Mouse (Mus musculus) liver, embryonic 15.5 days (tissue): ENCODE data around the gene Rgp1. TPM values are rescaled to one million over a fixed set of nuclear protein-coding genes. Genes with fewer than 3 reads are reported as not detected.

ENCODE experiments used
- ATAC-seq: fragments of 200-750 bp; cut with Nextera tagmentation; 2 replicates; pipeline ENCODE4 v1.8.0; 2017; ENCODE audit warnings: moderate number of reproducible peaks, mild to moderate bottlenecking, moderate library complexity; ENCODE audit not compliant: insufficient read depth
- H3K27ac ChIP-seq: fragments of 300-500 bp; sonication (generic); replicated peaks from 2 replicates; pipeline ENCODE4 v1.5.1; 2015; ENCODE audit warnings: mild to moderate bottlenecking, inconsistent platforms
- H3K27me3 ChIP-seq: fragments of 300-500 bp; sonication (generic); 2 replicates; pipeline ENCODE4 v1.6.1; 2015; ENCODE audit warnings: mild to moderate bottlenecking, inconsistent platforms
- H3K36me3 ChIP-seq: fragments of 300-500 bp; sonication (generic); replicated peaks from 2 replicates; pipeline ENCODE4 v1.6.1; 2015; ENCODE audit warnings: moderate library complexity, mild to moderate bottlenecking, inconsistent platforms
- H3K4me1 ChIP-seq: fragments of 300-500 bp; sonication (generic); replicated peaks from 2 replicates; pipeline ENCODE4 v1.6.1; 2015; ENCODE audit warnings: inconsistent platforms
- H3K4me2 ChIP-seq: fragments of 300-500 bp; sonication (generic); 2 replicates; pipeline ENCODE4 v1.6.1; 2015; ENCODE audit warnings: moderate library complexity, mild to moderate bottlenecking, inconsistent platforms
- H3K4me3 ChIP-seq: fragments of 300-500 bp; sonication (generic); replicated peaks from 2 replicates; pipeline ENCODE4 v1.5.1; 2015; ENCODE audit warnings: mild to moderate bottlenecking, inconsistent platforms
- H3K9ac ChIP-seq: fragments of 300-500 bp; sonication (generic); 2 replicates; pipeline ENCODE4 v1.6.1; 2015; ENCODE audit warnings: moderate library complexity, mild to moderate bottlenecking, inconsistent platforms
- H3K9me3 ChIP-seq: fragments of 300-500 bp; sonication (generic); replicated peaks from 2 replicates; pipeline ENCODE4 v1.6.1; 2016; ENCODE audit warnings: inconsistent platforms
- WGBS: fragments of 180-500 bp; shearing (Covaris S2); methylation state at CpG from one replicate; pipeline ENCODE4 v1.1.7; 2015; ENCODE audit warnings: mixed read lengths; ENCODE audit not compliant: insufficient replicate concordance; 5-methylcytosine and 5-hydroxymethylcytosine counted together
- polyA plus RNA-seq: library from polyadenylated mRNA; unstranded; fragments of >200 nt; fragmentation: Nextera tagmentation; extraction: Ambion mirVana; gene quantifications from 2 replicates; pipeline ENCODE4 v1.2.1, GENCODE M21; 2015

Rgp1 gene
- polyA plus RNA-seq, 1 experiment from 2014 or later, result 13.6 TPM

DNA sequence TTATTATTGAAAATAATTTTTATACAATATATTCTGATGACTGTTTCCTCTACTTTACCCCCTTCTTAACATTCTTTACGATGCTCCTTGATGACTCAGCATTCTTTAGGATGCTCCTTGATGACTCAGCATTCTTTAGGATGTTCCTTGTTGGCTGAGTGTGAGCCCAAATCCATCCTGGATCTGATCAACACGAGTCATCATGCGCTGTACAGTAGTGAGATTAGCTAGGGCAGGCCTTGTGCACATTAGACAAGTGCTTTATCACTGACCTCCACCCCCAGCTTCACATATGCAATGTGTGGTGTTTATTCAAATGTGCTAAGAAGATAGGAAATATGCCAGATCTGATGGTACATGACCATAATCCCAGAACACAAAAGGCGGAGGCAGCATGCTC lies 19.7 kb downstream of the Rgp1 start:
- no peaks in the 10 kb centered on the region for H3K9me3 ChIP-seq
- H3K9ac ChIP-seq, result 0 out of 2 replicates have a peak overlapping the region, but pooled peaks have one; percentile 19
- H3K4me3 ChIP-seq, result no peak overlapping the region
- no peaks in the 10 kb centered on the region for H3K36me3 ChIP-seq
- peak overlapping the region; percentile 93 for H3K27ac ChIP-seq
- H3K4me2 ChIP-seq, result peak overlapping the region; percentile 52
- 23% methylated on average over 4 of the region's 4 CpGs for WGBS
- no peaks in the 10 kb centered on the region for H3K27me3 ChIP-seq
- H3K4me1 ChIP-seq, result peaks cover 60% of the 10 kb centered on the region
- ATAC-seq, result peak; percentile 97

DNA sequence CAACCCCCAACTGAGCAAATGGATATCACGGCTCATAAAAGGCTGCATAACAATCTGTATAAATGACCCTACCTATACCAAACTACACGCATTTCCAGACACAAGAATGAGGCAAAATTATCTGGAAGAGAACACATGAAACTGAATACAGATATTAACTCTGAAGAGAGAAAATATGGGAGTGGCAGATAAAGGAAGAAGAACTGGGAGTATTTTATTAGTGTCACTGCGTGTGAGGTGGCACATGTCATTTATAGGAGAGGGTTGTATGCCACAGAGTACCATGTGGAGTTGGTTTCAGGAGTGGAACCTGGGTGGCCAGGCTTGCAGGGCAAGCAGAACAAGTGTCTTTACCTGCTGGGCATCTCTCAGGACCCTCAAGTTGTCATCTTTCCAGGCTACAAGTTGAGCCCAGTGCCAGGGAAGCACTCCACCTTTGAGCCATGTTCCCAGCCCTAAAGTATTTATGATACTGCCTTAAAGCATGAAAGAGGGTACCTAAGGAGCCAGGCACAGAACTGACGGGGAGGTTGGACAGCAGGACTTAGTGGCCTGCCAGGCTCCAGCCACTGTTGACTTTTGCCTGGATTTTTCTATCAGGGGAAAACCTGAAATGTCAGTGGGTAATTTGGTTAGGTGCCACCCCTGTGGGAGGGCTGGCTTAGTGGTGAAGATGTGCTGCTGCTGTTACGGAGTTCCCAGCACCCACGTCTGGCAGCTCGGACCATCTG lies 20.3 kb downstream of the Rgp1 start:
- Histone ChIP-seq H3K27ac (peak overlapping the region; percentile 93), H3K9ac (0 out of 2 replicates have a peak overlapping the region, but pooled peaks have one; percentile 19), H3K4me1 (peaks cover 66% of the 10 kb centered on the region), H3K4me3 (no peak overlapping the region), H3K27me3 (no peaks in the 10 kb centered on the region), H3K4me2 (peak overlapping the region; percentile 52), H3K9me3 (no peaks in the 10 kb centered on the region), H3K36me3 (no peaks in the 10 kb centered on the region)
- WGBS, result 41% methylated on average over 7 of the region's 7 CpGs
- ATAC-seq, result peak; percentile 71

DNA sequence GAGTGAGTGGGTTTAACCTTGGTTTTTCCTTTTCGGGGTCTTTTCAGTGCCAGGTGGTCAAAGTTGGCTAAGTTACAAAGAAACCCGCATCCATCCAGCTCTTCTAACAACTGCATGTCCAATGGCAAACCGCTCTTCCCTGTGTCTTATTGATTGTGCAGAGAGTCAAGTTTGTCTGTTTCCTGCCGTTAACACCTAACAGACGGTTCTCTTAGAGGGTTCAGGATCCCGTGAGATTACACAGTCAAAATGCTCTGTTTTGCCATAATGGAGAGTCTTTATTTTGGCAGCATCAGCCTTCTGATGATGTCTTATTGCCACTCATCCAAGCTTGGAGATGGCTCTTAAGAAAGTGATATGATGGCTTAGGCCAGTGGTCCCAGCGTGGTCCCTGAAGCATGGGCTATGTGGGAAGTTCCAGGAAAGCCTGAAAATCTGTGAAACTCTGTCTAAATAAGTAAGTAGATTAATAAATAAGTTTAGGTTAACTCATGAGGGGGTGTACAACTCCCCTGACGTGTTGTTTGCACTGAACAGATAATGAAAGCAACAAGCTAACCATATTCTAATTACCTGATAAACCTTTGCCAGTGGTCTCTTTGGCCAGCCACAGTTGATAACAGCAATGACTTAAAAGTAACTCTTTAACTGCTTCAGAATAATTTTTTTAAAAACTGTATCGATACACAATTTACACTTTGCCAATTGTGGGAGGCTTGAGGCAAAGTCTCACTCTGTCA lies 21.9 kb downstream of the Rgp1 start:
- H3K9me3 ChIP-seq, result no peaks in the 10 kb centered on the region
- peak overlapping the region; percentile 42 for H3K4me2 ChIP-seq
- H3K9ac ChIP-seq, result 0 out of 2 replicates have a peak overlapping the region, but pooled peaks have one; percentile 11
- H3K27me3 ChIP-seq, result no peaks in the 10 kb centered on the region
- H3K4me1 ChIP-seq, result peaks cover 82% of the 10 kb centered on the region
- H3K36me3 ChIP-seq, result no peaks in the 10 kb centered on the region
- ATAC-seq, result no peak
- H3K4me3 ChIP-seq, result no peak overlapping the region
- peak overlapping the region; percentile 93 for H3K27ac ChIP-seq
- 42% methylated on average over 9 of the region's 9 CpGs for WGBS

DNA sequence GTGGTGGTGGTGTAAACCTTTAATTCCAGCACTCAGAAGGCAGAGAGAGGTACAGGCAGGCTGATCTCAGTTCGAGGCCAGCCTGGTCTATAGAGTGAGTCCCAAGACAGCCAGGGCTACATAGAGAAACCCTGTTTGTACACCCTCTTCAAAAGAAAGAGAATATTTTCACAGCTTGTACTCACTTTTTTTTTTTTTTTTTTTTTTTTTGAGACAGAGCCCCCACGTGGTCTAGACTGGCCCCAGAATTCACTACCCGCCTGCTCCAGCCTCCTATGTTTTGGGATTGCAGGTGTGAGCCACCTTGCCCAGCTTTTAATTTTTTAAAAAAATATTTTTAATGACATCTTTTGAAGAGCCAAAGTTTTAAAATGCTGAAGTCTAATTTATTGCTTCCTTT lies 25.6 kb downstream of the Rgp1 start:
- Histone ChIP-seq H3K4me1 (peaks cover 71% of the 10 kb centered on the region), H3K4me2 (peak overlapping the region; percentile 72; the same call in 1 of the 2 replicates), H3K9ac (no peak overlapping the region), H3K4me3 (no peak overlapping the region), H3K27ac (peak overlapping the region; percentile 94), H3K27me3 (no peaks in the 10 kb centered on the region), H3K36me3 (no peaks in the 10 kb centered on the region), H3K9me3 (no peaks in the 10 kb centered on the region)
- WGBS, result 59% methylated on average over 3 of the region's 3 CpGs
- no peak for ATAC-seq

DNA sequence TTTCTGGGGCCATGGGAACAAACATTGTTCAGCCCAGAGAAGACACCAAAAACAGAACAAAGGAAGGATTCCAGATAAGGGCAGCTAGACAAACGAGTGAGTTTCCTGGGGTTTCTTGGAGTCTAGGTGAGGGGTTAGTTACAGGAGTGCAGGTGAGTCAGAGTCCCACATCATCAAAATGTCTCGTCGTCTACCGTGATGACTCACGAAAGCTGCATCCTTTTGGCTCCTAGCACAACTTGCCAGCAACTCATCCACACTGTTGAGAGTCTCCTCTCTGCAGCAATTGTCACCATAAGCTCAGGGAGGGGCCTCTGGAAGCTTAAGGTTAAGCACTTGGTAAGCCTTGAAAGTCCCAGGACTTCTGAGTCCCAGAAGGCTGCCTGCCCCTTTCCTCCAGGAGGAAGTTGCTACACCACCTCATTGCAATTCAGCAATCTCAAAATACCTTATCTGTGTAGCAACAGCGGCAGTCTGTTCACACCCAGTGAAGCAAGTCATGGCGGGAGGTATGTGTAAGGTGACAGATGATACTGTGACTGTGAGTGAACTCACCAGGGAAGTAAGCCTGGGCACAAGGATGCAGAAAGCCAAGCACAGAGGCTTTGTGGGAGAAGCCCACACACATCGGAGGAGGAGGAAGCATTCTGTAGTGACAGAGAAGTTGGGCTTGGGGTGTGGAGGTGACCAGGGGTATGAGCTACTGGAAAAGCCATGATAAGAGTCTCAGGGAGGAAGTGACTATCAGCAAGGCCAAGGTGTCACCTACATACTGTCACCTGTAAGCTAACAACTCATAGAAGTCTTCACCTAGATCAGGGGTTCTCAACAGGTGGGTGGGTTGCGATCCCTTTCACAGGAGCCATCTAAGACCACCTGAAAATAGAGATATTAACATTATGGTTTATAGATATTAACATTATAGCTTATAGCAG lies 26.5 kb downstream of the Rgp1 start:
- Histone ChIP-seq H3K27ac (peak overlapping the region; percentile 94), H3K9ac (peak overlapping the region; percentile 52), H3K27me3 (no peaks in the 10 kb centered on the region), H3K4me1 (peaks cover 62% of the 10 kb centered on the region), H3K9me3 (no peaks in the 10 kb centered on the region), H3K4me2 (peak overlapping the region; percentile 72), H3K4me3 (peak overlapping the region; percentile 24), H3K36me3 (no peaks in the 10 kb centered on the region)
- peak; percentile 98 for ATAC-seq
- WGBS, result 30% methylated on average over 9 of the region's 9 CpGs

DNA sequence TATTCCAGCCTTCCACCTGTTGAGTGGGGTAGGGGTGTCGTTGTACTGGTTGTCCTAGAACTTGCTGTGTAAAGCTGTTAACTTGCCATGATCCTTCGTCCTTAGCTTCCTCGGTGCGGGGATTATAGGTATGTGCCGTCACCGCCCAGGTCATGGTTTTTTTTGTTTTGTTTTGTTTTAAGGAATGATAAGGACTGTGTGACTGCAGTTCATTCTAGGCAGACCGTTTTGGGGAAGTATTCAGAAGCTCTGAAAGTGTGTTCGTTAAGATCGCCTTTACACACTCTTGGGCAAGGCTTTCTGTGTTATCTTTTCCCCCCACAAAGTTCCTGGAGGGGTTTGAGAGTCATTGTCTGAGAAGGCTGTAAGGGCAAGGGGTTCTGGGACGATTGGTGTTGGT lies 34.0 kb downstream of the Rgp1 start:
- H3K36me3 ChIP-seq, result no peaks in the 10 kb centered on the region
- no peaks in the 10 kb centered on the region for H3K9me3 ChIP-seq
- peak; percentile 70 for ATAC-seq
- H3K9ac ChIP-seq, result no peak overlapping the region
- peak overlapping the region; percentile 66 for H3K27ac ChIP-seq
- H3K4me1 ChIP-seq, result peaks cover 27% of the 10 kb centered on the region
- 12% methylated on average over 10 of the region's 10 CpGs for WGBS
- no peaks in the 10 kb centered on the region for H3K27me3 ChIP-seq
- peak overlapping the region; percentile 11 for H3K4me3 ChIP-seq
- H3K4me2 ChIP-seq, result peak overlapping the region; percentile 55

DNA sequence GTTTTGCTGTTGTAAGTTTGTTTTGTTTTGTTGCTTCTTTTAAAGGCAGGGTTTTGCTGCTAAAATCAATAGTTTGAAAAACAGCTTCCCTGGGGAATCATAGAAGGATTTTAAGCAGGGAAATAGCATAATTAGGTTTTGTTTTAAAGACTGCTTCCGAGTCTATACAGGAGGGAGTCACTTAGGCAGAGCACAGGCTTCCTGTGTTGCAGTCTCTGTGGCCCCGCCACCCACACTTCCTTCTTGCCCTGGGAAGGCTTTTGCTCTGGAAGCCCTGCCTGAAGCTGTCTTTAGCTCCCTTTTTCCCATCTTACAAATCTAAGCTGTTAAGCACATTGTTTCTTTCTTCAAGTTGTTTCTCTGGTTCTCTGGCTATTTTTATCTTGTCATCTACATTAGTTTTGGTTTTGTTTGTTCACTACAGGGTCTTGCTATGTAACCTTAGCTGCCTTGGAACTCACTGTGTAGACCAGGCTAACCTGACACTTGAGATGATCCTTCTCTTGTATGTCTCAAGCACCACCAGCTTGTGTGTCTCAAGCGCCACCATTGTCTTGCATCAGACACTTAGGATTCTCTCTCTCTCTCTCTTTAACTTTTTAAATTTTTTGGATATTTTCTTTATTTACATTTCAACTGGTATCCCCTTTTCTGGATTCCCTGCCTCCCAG lies 34.7 kb downstream of the Rgp1 start:
- peak overlapping the region; percentile 55 for H3K4me2 ChIP-seq
- ATAC-seq, result peak; percentile 72

DNA sequence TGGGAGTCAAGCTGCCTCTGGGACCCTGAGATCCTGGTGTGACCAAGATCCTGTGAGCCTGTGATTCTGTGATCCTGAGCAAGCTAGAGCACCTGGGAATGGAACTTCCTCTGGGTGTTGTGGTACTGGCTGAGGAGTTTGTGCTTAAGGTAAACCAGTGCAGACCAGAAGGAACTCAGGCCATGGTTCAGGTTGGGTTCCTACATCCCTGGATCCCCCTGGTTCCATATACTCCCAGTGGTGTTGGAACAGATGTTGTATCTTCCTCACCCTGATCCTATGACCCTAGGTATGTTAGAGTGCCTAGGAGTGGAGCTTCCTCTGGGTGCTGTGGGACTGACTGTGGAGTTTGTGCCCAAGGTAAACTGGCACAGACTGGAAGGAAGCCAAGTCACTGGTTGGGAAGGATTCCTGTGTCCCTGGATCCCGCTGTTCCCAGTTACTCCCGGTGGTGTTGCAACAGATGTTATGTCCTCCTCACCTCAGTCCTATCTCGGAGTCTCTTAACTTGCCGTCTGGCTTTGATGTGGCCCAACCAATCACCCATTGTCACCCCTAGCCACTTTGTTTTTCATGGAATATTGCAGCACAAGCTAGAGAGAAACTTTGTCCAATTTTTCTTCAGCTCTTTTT lies 41.7 kb downstream of the Rgp1 start:
- Histone ChIP-seq H3K4me2 (no peak overlapping the region), H3K4me1 (no peaks in the 10 kb centered on the region), H3K27me3 (no peaks in the 10 kb centered on the region), H3K36me3 (no peaks in the 10 kb centered on the region), H3K4me3 (no peak overlapping the region), H3K27ac (no peak overlapping the region), H3K9me3 (peaks cover 4% of the 10 kb centered on the region), H3K9ac (no peak overlapping the region)
- no peak for ATAC-seq
- 66% methylated on average over 4 of the region's 4 CpGs for WGBS

More for the DNA sequence above, 34.7 kb downstream of the Rgp1 start:
- H3K27me3 ChIP-seq, result no peaks in the 10 kb centered on the region
- WGBS, result 40% methylated on average over 3 of the region's 3 CpGs
- peak overlapping the region; percentile 66 for H3K27ac ChIP-seq
- no peaks in the 10 kb centered on the region for H3K9me3 ChIP-seq
- no peak overlapping the region for H3K9ac ChIP-seq
- peaks cover 27% of the 10 kb centered on the region for H3K4me1 ChIP-seq
- H3K4me3 ChIP-seq, result no peak overlapping the region; the same call in 1 of the 2 replicates
- H3K36me3 ChIP-seq, result no peaks in the 10 kb centered on the region

DNA sequence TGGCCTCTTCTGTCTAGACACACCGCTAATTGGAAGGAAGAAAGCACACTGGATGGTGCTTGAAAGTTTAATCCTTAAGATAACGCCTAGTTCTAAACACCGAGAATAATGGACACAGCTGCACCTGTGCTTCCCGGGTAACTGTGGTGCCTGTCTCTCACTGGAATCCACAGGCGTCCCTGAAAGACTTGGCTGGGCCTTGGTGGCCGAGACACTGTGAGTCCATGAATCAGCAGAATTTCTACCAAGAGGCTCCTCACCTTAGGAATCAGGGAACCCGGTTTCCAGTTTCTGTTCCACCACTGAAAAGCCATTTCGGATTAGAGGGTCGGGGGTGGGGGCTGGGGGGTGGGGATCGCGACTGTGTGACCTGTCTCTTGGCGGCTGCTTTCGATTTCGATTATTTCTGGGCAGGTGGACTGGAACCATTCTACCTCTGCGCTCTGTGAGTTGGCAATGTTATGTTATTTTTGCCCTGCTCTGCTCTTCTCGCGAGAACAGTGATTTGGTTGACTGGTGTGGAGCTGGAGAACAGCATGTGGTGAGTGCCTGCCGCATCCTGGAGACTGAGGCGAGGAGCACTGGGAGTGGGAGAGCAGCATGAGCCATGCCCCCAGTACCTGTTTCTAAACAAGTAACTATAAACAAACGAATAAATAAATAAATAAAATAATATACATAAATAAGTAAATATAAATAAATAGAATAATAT lies 50.7 kb downstream of the Rgp1 start:
- Histone ChIP-seq H3K36me3 (no peaks in the 10 kb centered on the region), H3K4me1 (peaks cover 24% of the 10 kb centered on the region), H3K4me3 (0 out of 2 replicates have a peak overlapping the region, but pooled peaks have one; percentile 20), H3K9me3 (peaks cover 8% of the 10 kb centered on the region), H3K4me2 (peak overlapping the region; percentile 46), H3K9ac (no peak overlapping the region), H3K27me3 (peaks cover 46% of the 10 kb centered on the region), H3K27ac (no peak overlapping the region)
- ATAC-seq, result peak; percentile 44; the same call in 1 of the 2 replicates
- 47% methylated on average over 20 of the region's 20 CpGs for WGBS
